Mouse (Mus musculus) liver, embryonic 14.5 days (tissue): ENCODE results near the gene Fndc9.

Source experiments
- CTCF ChIP-seq: IDR thresholded peaks from 2 replicates; pipeline ENCODE4 v1.5.1; 2016; ENCODE audit warnings: antibody characterized with exemption, low read depth, control low read depth
- EP300 ChIP-seq: IDR thresholded peaks from 2 replicates; pipeline ENCODE4 v1.6.1; 2016; ENCODE audit warnings: antibody characterized with exemption, low read depth

DNA sequence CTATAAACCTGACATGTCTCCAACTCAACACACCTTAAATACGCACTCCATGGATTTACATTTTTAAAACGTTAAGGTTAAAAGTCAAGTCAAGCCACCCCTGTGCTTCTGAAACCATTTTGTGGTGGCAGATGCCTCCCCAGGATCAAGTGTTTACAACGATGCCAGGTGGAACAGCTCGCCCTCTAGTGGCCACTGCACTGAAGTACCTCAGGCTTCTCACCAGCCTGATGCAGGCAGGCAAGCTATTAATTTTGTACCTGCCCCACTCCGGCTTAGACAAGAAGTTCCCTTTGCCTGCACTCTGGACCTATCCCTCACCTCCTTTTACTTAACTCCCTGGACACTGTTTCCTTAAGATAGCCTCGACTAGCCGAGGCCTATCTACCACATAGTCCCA lies 16.7 kb downstream of the Fndc9 start:
- TF ChIP-seq CTCF (peak; percentile 97), EP300 (no peak)
